Mouse (Mus musculus) kidney, embryonic 15.5 days (tissue): ENCODE data around the gene Slc27a2. TPM values are rescaled to one million over a fixed set of nuclear protein-coding genes. Genes with fewer than 3 reads are reported as not detected.

Experiments used
- ATAC-seq: fragments of 200-750 bp; cut with Nextera tagmentation; replicated peaks from 2 replicates; pipeline ENCODE4 v1.8.0; 2017; ENCODE audit warnings: moderate TSS enrichment; ENCODE audit not compliant: low FRiP score
- H3K27ac ChIP-seq: fragments of 300-500 bp; sonication (generic); 2 replicates; pipeline ENCODE4 v1.5.1; 2015; ENCODE audit warnings: mild to moderate bottlenecking, inconsistent platforms
- H3K27me3 ChIP-seq: fragments of 300-500 bp; sonication (generic); 2 replicates; pipeline ENCODE4 v1.6.1; 2015; ENCODE audit warnings: inconsistent platforms
- H3K36me3 ChIP-seq: fragments of 300-500 bp; sonication (generic); 2 replicates; pipeline ENCODE4 v1.6.1; 2015; ENCODE audit warnings: inconsistent platforms
- H3K4me1 ChIP-seq: fragments of 300-500 bp; sonication (generic); 2 replicates; pipeline ENCODE4 v1.6.1; 2015; ENCODE audit warnings: inconsistent platforms
- H3K4me2 ChIP-seq: fragments of 300-500 bp; sonication (generic); 2 replicates; pipeline ENCODE4 v1.6.1; 2015; ENCODE audit warnings: moderate library complexity, mild to moderate bottlenecking, inconsistent platforms
- H3K4me3 ChIP-seq: fragments of 300-500 bp; sonication (generic); replicated peaks from 2 replicates; pipeline ENCODE4 v1.5.1; 2015; ENCODE audit warnings: mild to moderate bottlenecking, inconsistent platforms
- H3K9ac ChIP-seq: fragments of 300-500 bp; sonication (generic); 2 replicates; pipeline ENCODE4 v1.6.1; 2015; ENCODE audit warnings: mild to moderate bottlenecking, inconsistent platforms
- H3K9me3 ChIP-seq: fragments of 300-500 bp; sonication (generic); replicated peaks from 2 replicates; pipeline ENCODE4 v1.6.1; 2016; ENCODE audit warnings: inconsistent platforms
- WGBS: fragments of 180-500 bp; shearing (Covaris S2); methylation state at CpG from one replicate; pipeline ENCODE4 v1.1.7; 2015; ENCODE audit warnings: mixed read lengths; 5-methylcytosine and 5-hydroxymethylcytosine counted together
- polyA plus RNA-seq: library from polyadenylated mRNA; unstranded; fragments of >200 nt; fragmentation: Nextera tagmentation; extraction: Ambion mirVana; gene quantifications from 2 replicates; pipeline ENCODE4 v1.2.1, GENCODE M21; 2015

Gene Slc27a2
- polyA plus RNA-seq, 1 experiment from 2014 or later = 35.3 TPM

DNA sequence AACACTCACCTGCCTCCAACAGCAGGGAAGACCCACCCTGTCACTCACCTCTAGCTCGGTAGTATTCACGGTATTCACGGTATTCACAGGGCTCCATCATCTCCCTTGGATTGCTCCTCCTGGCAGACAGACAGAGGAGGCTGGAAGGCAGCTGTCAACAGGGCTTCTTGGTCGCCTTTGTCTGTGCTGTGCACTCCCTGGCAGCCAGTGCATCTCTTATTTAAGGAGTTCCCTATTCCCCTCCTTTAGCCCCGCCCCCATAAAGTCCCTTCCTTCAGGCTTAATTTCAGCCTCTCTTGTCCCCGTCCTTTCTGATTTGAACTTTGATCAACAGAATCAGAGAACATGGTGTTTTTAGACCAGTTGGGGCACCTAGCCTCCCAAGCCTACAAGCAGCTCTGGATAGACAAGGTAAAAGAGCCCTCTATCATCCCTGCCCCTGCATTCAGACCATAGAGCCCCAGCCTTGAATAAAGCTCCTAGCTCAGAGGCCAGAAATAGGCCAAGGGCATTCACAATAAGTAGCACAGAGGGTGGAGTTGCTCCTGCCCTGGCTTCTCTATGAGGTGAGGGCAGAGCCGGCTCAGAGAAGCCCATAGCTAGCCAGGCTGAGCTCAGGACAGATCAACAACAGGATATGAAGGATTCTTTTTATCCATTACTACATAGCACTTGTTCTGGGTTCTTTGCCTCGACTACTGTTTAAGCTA is 66.4 kb downstream of the Slc27a2 start:
- Histone ChIP-seq H3K4me3 (no peak overlapping the region), H3K4me2 (no peak overlapping the region), H3K9ac (no peak overlapping the region), H3K9me3 (no peaks in the 10 kb centered on the region), H3K27me3 (no peaks in the 10 kb centered on the region), H3K4me1 (no peaks in the 10 kb centered on the region), H3K36me3 (no peaks in the 10 kb centered on the region), H3K27ac (no peak overlapping the region)
- 33% methylated on average over 8 of the region's 8 CpGs for WGBS
- 0 out of 2 replicates have a peak, but pooled peaks have one; percentile 22 for ATAC-seq

DNA sequence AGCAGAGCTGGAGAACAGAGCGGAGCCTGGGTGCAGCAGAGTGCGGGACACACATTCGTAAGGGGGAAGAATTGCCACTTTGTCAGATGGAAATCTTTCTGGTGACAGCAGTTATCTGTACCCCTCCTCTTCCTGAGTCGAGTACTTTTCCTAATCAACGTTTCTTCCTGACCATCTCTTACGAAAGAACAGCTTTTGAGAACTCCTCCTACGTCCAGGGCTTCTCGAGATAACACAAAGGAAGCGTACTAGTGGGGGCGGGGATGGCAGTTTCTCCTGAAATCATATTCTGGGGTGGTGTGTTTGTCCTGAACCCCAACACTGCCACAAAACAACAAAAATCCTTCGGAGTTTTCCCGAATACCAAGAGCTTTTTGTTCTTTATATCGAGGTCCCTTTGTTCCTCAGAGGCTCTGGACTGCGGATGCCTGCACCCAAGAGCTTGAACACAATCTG is 67.1 kb downstream of the Slc27a2 start, which contains the start of gene Hdc:
Gene Hdc (minus strand): TSS at position 51 of the 456 bp plus-strand sequence.
- no peaks in the 10 kb centered on the region for H3K27me3 ChIP-seq
- H3K4me2 ChIP-seq = no peak within 1 kb of the TSS
- H3K9ac ChIP-seq = no peak within 1 kb of the TSS
- no peaks in the 10 kb centered on the region; the same call in 1 of the 2 replicates for H3K4me1 ChIP-seq
- 75% methylated on average over 14 of the region's 14 CpGs for WGBS
- H3K36me3 ChIP-seq = no peaks in the 10 kb centered on the region
- H3K4me3 ChIP-seq = no peak within 1 kb of the TSS
- no peak within 1 kb of the TSS for H3K27ac ChIP-seq
- no peaks in the 10 kb centered on the region for H3K9me3 ChIP-seq
- ATAC-seq = no peak

DNA sequence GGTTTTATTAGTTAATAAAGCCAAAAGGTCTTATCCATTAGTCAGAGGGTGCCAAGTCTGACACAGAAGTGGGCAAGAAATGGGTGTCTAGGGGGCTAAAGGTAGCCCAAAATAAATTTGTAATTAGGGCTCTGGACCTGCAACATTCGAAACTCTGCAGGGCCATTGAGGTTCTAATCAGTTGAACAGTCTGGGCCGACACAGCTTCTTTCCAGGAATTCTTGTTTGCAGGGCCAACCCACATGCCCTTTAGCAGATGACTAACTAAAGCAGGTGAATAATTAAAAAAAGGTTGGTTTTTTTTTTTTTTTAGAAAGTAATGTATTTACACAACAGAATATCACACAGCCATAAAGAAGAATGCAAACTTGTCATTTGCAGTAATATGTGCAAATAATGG is 70.2 kb downstream of the Slc27a2 start:
- no peak overlapping the region for H3K4me3 ChIP-seq
- no peaks in the 10 kb centered on the region for H3K27me3 ChIP-seq
- no peak overlapping the region for H3K27ac ChIP-seq
- H3K36me3 ChIP-seq = peaks cover 3% of the 10 kb centered on the region; the same call in 1 of the 2 replicates
- 79% methylated on average over 2 of the region's 2 CpGs for WGBS
- H3K9ac ChIP-seq = no peak overlapping the region
- H3K9me3 ChIP-seq = no peaks in the 10 kb centered on the region
- no peaks in the 10 kb centered on the region; the same call in 1 of the 2 replicates for H3K4me1 ChIP-seq
- ATAC-seq = no peak
- H3K4me2 ChIP-seq = no peak overlapping the region

DNA sequence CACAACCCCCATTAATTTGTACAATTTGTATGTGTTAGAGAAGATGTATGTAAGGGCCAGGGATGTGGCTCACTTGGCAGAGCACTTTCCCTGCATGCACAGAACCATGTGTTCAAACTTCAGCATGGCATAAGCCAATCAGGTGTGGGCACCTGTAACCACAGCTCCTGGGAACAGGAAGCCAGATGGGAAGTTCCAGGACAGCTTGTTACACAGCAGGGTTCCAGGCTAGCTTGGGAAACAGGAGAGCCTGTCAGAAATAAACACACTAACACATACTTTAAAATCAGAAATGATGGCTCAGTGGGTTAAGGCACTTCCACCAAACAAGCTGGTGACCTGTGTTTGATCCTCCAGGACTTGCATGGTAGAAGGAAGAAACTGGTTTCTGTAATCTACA is 70.9 kb downstream of the Slc27a2 start:
- no peaks in the 10 kb centered on the region for H3K27me3 ChIP-seq
- H3K4me1 ChIP-seq = no peaks in the 10 kb centered on the region; the same call in 1 of the 2 replicates
- no peaks in the 10 kb centered on the region for H3K9me3 ChIP-seq
- H3K27ac ChIP-seq = no peak overlapping the region
- peaks cover 3% of the 10 kb centered on the region; the same call in 1 of the 2 replicates for H3K36me3 ChIP-seq
- no peak for ATAC-seq
- no peak overlapping the region for H3K4me3 ChIP-seq
- H3K9ac ChIP-seq = no peak overlapping the region
- H3K4me2 ChIP-seq = no peak overlapping the region

DNA sequence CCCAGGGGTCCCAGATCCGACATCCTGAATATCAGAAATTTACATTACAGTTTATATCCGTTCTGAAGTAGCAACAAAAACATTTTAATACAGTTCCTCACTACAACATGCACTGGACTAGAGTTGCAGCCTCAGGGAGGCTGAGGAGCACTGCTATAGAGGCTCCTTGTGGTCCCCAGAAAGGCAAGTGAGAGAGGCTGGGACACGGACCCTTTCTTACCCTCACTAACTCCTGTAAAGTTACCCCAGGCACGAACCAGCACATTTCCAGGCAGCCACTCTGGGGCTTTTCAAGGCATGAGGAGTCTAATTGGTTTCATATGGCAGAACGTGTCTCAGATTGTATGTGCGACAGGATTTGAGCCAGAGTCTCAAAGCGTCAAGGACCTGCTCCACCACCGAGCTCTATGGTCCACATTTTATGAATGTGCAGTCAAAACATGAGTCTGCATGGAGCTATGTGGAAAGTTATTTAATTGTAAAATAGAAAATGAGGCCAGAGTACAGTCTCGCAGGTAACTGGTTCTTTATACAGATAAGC is 76.3 kb downstream of the Slc27a2 start:
- no peak overlapping the region for H3K4me3 ChIP-seq
- H3K27ac ChIP-seq = no peak overlapping the region
- no peak for ATAC-seq
- no peaks in the 10 kb centered on the region for H3K9me3 ChIP-seq
- no peaks in the 10 kb centered on the region; the same call in 1 of the 2 replicates for H3K4me1 ChIP-seq
- H3K36me3 ChIP-seq = peaks cover 46% of the 10 kb centered on the region
- WGBS = 87% methylated on average over 9 of the region's 9 CpGs
- no peak overlapping the region for H3K4me2 ChIP-seq
- H3K9ac ChIP-seq = no peak overlapping the region
- H3K27me3 ChIP-seq = no peaks in the 10 kb centered on the region

DNA sequence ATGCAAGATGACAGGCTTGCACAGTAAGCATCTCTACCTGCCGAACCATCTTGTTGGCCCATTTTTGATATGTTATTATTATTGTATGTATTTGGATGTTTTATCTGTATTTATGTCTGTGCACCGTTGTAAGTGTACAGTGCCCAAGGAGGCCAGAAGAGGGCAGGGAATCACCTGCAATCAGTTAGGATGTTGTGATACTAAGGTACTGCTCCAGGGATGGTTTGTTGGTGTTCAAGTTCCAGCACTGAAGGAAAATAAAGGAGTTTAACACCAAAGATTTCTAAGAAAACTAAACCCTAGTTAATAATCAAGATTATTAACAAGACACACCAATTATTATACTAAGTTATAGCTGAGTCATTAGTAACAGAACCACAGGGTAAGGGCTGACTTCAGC is 81.0 kb downstream of the Slc27a2 start:
- Histone ChIP-seq H3K36me3 (peaks cover 64% of the 10 kb centered on the region), H3K9me3 (no peaks in the 10 kb centered on the region), H3K4me3 (no peak overlapping the region), H3K4me2 (no peak overlapping the region), H3K27ac (no peak overlapping the region), H3K9ac (no peak overlapping the region), H3K4me1 (peaks cover 9% of the 10 kb centered on the region; the same call in 1 of the 2 replicates), H3K27me3 (no peaks in the 10 kb centered on the region)
- WGBS = 77% methylated on average over 2 of the region's 2 CpGs
- ATAC-seq = 0 out of 2 replicates have a peak, but pooled peaks have one; percentile 43

DNA sequence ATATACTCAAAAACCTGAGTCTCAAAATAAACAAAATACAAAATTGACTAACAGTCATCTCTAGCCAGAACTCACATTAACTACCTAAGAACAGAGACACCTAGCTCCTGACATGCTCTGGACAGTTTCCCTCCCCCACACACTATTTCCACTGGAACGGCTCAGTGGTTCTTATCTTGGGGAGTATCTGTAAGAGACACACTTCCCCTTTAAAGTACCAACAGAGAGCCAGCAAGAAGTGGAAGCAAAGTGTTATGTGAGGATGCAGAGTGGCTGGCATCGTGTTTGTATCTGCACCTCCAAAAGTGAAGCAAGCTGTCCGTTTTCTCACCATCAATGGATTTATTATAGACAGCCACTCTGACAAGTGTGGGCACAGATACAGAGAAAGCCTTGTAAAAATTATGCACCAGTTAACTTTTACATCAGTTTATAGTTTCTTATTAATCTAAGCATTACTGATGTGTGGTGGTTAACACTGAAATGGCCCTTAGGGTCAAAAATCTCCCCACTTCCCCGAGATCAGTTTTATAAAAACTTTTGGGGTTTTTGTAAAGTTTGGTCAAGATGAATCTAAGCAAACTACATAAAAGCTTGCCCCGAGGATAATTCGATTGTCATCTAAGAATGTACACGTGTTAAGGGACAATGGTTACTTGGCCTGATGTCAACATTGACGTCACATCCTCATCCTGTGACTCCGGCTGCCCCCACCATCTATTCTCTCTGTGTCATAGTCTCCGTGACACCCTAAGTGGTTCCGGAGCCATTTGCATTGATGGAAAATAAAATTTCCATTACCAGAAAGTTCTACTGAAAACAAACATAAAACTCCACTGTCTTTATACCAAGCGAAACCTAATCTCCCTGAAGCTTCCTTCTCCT is 84.0 kb downstream of the Slc27a2 start:
- H3K4me1 ChIP-seq = peaks cover 9% of the 10 kb centered on the region; the same call in 1 of the 2 replicates
- 0 out of 2 replicates have a peak, but pooled peaks have one; percentile 58 for ATAC-seq
- H3K9me3 ChIP-seq = no peaks in the 10 kb centered on the region
- H3K27ac ChIP-seq = peak overlapping the region; percentile 32; the same call in 1 of the 2 replicates
- WGBS = 70% methylated on average over 12 of the region's 12 CpGs
- no peak overlapping the region for H3K4me3 ChIP-seq
- H3K27me3 ChIP-seq = no peaks in the 10 kb centered on the region
- H3K9ac ChIP-seq = no peak overlapping the region
- H3K36me3 ChIP-seq = peaks cover 61% of the 10 kb centered on the region
- no peak overlapping the region for H3K4me2 ChIP-seq

Other genes starting within 250 kb of the Slc27a2 start
- 0.18 and 0.54 TPM in 2 replicates for gene Atp8b4, start 51.7 kb upstream of the Slc27a2 start, polyA plus RNA-seq
- 85.0 and 102 TPM in 2 replicates for gene Hdc, start 66.9 kb downstream of the Slc27a2 start, polyA plus RNA-seq
- 54.4 and 57.2 TPM in 2 replicates for gene Gabpb1, start 123.9 kb downstream of the Slc27a2 start, polyA plus RNA-seq
- 42.6 and 43.6 TPM in 2 replicates for gene Usp8, start 154.9 kb downstream of the Slc27a2 start, polyA plus RNA-seq
- 2.7 and 3.4 TPM in 2 replicates for gene Usp50, start 231.1 kb downstream of the Slc27a2 start, polyA plus RNA-seq